Mouse (Mus musculus): ENCODE data around the gene Kcnj13. TPM values are rescaled to one million over a fixed set of nuclear protein-coding genes. Genes with fewer than 3 reads are reported as not detected.

Gene Kcnj13
- total and polyA plus RNA-seq, 3 experiments, result 0.16 TPM; not detected in 2

- ATAC-seq (ENCODE audit: extremely low read depth, insufficient number of reproducible peaks, low FRiP score, poor library complexity, severe bottlenecking), result no peak
- TF ChIP-seq GATA1 (IDR thresholded peaks at IDR 0.05; ENCODE audit: borderline replicate concordance, low read length) (no peak), GATA2 (IDR thresholded peaks at IDR 0.05; ENCODE audit: borderline replicate concordance, low read depth, low read length) (no peak), POLR2AphosphoS5 (IDR thresholded peaks at IDR 0.05; ENCODE audit: insufficient replicate concordance, low read depth, low read length) (no peak), CTCF (IDR thresholded peaks at IDR 0.05; ENCODE audit: low read depth, low read length) (no peak), TAL1 (conservative IDR thresholded peaks at IDR 0.05; ENCODE audit: low read depth, low read length) (no peak)
- no peak overlapping the region for H3K4me3 ChIP-seq (ENCODE audit: low read depth, low read length)
- no peaks in the 10 kb centered on the region for H3K27me3 ChIP-seq (ENCODE audit: insufficient read depth, low read length)
- DNase-seq (ENCODE audit: low spot score), result no peak
- H3K9me3 ChIP-seq (replicated peaks), result no peaks in the 10 kb centered on the region
- peaks cover 56% of the 10 kb centered on the region for H3K36me3 ChIP-seq (replicated peaks)
- H3K4me1 ChIP-seq (ENCODE audit: insufficient read depth, low read depth, low read length), result no peaks in the 10 kb centered on the region; the same call in 1 of the 2 replicates
These were observed 10.2 kb upstream of the Kcnj13 start for GRCm38 (mm10) chr1:87404710-87405109.

- H3K36me3 ChIP-seq (replicated peaks), result peaks cover 30% of the 10 kb centered on the region
- no peak for DNase-seq (ENCODE audit: low spot score)
- no peak for TF ChIP-seq GATA1 (IDR thresholded peaks at IDR 0.05; ENCODE audit: borderline replicate concordance, low read length)
- no peak for TF ChIP-seq TAL1 (conservative IDR thresholded peaks at IDR 0.05; ENCODE audit: low read depth, low read length)
- TF ChIP-seq GATA2 (IDR thresholded peaks at IDR 0.05; ENCODE audit: borderline replicate concordance, low read depth, low read length), result no peak
- no peak for TF ChIP-seq POLR2AphosphoS5 (IDR thresholded peaks at IDR 0.05; ENCODE audit: insufficient replicate concordance, low read depth, low read length)
- no peak for TF ChIP-seq CTCF (IDR thresholded peaks at IDR 0.05; ENCODE audit: low read depth, low read length)
- no peaks in the 10 kb centered on the region; the same call in 1 of the 2 replicates for H3K4me1 ChIP-seq (ENCODE audit: insufficient read depth, low read depth, low read length)
- H3K27me3 ChIP-seq (ENCODE audit: insufficient read depth, low read length), result no peaks in the 10 kb centered on the region
- ATAC-seq (ENCODE audit: extremely low read depth, insufficient number of reproducible peaks, low FRiP score, poor library complexity, severe bottlenecking), result no peak
- H3K4me3 ChIP-seq (ENCODE audit: low read depth, low read length), result no peak overlapping the region
- H3K9me3 ChIP-seq (replicated peaks), result no peaks in the 10 kb centered on the region
These were observed 2.5 kb upstream of the Kcnj13 start for GRCm38 (mm10) chr1:87396923-87397586.

GRCm38 (mm10) chr1:87393444-87394195 lies 909 bp downstream of the Kcnj13 start:
- H3K9me3 ChIP-seq (replicated peaks), result no peaks in the 10 kb centered on the region
- no peak overlapping the region for H3K4me3 ChIP-seq (ENCODE audit: low read depth, low read length)
- H3K36me3 ChIP-seq (replicated peaks), result peaks cover 44% of the 10 kb centered on the region
- ATAC-seq (ENCODE audit: extremely low read depth, insufficient number of reproducible peaks, low FRiP score, poor library complexity, severe bottlenecking), result no peak
- TF ChIP-seq CTCF (IDR thresholded peaks at IDR 0.05; ENCODE audit: low read depth, low read length) (no peak), GATA2 (IDR thresholded peaks at IDR 0.05; ENCODE audit: borderline replicate concordance, low read depth, low read length) (no peak), TAL1 (conservative IDR thresholded peaks at IDR 0.05; ENCODE audit: low read depth, low read length) (no peak), POLR2AphosphoS5 (IDR thresholded peaks at IDR 0.05; ENCODE audit: insufficient replicate concordance, low read depth, low read length) (no peak), GATA1 (IDR thresholded peaks at IDR 0.05; ENCODE audit: borderline replicate concordance, low read length) (no peak)
- no peaks in the 10 kb centered on the region for H3K27me3 ChIP-seq (ENCODE audit: insufficient read depth, low read length)
- DNase-seq (ENCODE audit: low spot score), result no peak
- no peaks in the 10 kb centered on the region for H3K4me1 ChIP-seq (ENCODE audit: insufficient read depth, low read depth, low read length)

GRCm38 (mm10) chr1:87386436-87387092 lies 8.0 kb downstream of the Kcnj13 start:
- Histone ChIP-seq H3K9me3 (replicated peaks) (0 out of 2 replicates have a peak, but pooled peaks cover 2% of the 10 kb centered on the region), H3K4me1 (ENCODE audit: insufficient read depth, low read depth, low read length) (no peaks in the 10 kb centered on the region; the same call in 1 of the 2 replicates), H3K36me3 (replicated peaks) (peaks cover 65% of the 10 kb centered on the region), H3K27me3 (ENCODE audit: insufficient read depth, low read length) (no peaks in the 10 kb centered on the region), H3K4me3 (ENCODE audit: low read depth, low read length) (no peak overlapping the region)
- ATAC-seq (ENCODE audit: extremely low read depth, insufficient number of reproducible peaks, low FRiP score, poor library complexity, severe bottlenecking) (no peak), DNase-seq (ENCODE audit: low spot score) (no peak)
- TF ChIP-seq CTCF (IDR thresholded peaks at IDR 0.05; ENCODE audit: low read depth, low read length) (no peak), GATA2 (IDR thresholded peaks at IDR 0.05; ENCODE audit: borderline replicate concordance, low read depth, low read length) (no peak), TAL1 (conservative IDR thresholded peaks at IDR 0.05; ENCODE audit: low read depth, low read length) (no peak), POLR2AphosphoS5 (IDR thresholded peaks at IDR 0.05; ENCODE audit: insufficient replicate concordance, low read depth, low read length) (no peak), GATA1 (IDR thresholded peaks at IDR 0.05; ENCODE audit: borderline replicate concordance, low read length) (no peak)

- no peak for TF ChIP-seq POLR2AphosphoS5 (IDR thresholded peaks at IDR 0.05; ENCODE audit: insufficient replicate concordance, low read depth, low read length)
- Histone ChIP-seq H3K4me1 (ENCODE audit: insufficient read depth, low read depth, low read length) (peaks cover 2% of the 10 kb centered on the region; the same call in 1 of the 2 replicates), H3K4me3 (ENCODE audit: low read depth, low read length) (no peak overlapping the region), H3K9me3 (replicated peaks) (no peaks in the 10 kb centered on the region), H3K27me3 (ENCODE audit: insufficient read depth, low read length) (no peaks in the 10 kb centered on the region), H3K36me3 (replicated peaks) (peaks cover 69% of the 10 kb centered on the region)
- no peak; the same call in 1 of the 2 replicates for ATAC-seq (ENCODE audit: extremely low read depth, insufficient number of reproducible peaks, low FRiP score, poor library complexity, severe bottlenecking)
- DNase-seq (ENCODE audit: low spot score), result no peak
These were observed 13.4 kb downstream of the Kcnj13 start for GRCm38 (mm10) chr1:87381152-87381551.

- ATAC-seq (ENCODE audit: extremely low read depth, insufficient number of reproducible peaks, low FRiP score, poor library complexity, severe bottlenecking), result no peak
- TF ChIP-seq POLR2AphosphoS5 (IDR thresholded peaks at IDR 0.05; ENCODE audit: insufficient replicate concordance, low read depth, low read length) (no peak), GATA1 (IDR thresholded peaks at IDR 0.05; ENCODE audit: borderline replicate concordance, low read length) (no peak), CTCF (IDR thresholded peaks at IDR 0.05; ENCODE audit: low read depth, low read length) (no peak), TAL1 (conservative IDR thresholded peaks at IDR 0.05; ENCODE audit: low read depth, low read length) (no peak), GATA2 (IDR thresholded peaks at IDR 0.05; ENCODE audit: borderline replicate concordance, low read depth, low read length) (no peak)
- no peaks in the 10 kb centered on the region for H3K9me3 ChIP-seq (replicated peaks)
- DNase-seq (ENCODE audit: low spot score), result no peak
- H3K4me1 ChIP-seq (ENCODE audit: insufficient read depth, low read depth, low read length), result peaks cover 2% of the 10 kb centered on the region; the same call in 1 of the 2 replicates
- no peak overlapping the region for H3K4me3 ChIP-seq (ENCODE audit: low read depth, low read length)
- no peaks in the 10 kb centered on the region for H3K27me3 ChIP-seq (ENCODE audit: insufficient read depth, low read length)
- peaks cover 76% of the 10 kb centered on the region for H3K36me3 ChIP-seq (replicated peaks)
These were observed 14.6 kb downstream of the Kcnj13 start for GRCm38 (mm10) chr1:87379919-87380318.

All from G1E (cell line).